Mouse (Mus musculus): ENCODE data around the gene Socs7. TPM values are rescaled to one million over a fixed set of nuclear protein-coding genes. Genes with fewer than 3 reads are reported as not detected.

Socs7 gene
- polyA plus RNA-seq, 1 experiment from 2014 or later, result 3.2 TPM

DNA sequence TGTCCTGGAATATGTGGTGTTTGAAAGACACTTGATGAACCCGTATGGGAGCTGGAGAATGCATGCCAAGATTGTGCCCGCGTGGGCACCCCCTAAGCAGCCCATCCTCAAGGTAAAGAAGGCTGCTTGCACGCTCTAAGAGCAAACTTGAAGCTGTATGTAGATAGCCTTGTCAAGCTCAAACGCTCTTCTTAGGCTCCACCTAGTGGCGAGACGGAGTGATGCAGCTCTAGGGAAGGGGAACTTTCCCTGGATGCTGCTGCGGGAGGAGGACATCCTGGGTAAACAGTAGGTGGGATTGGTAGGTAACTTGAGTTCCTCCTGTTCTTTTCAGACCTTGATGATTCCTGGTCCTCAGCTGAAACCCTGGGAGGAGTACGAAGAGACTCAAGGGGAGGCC lies 34.2 kb upstream of the Socs7 start:
- Histone ChIP-seq H3K4me1 (replicated peaks; ENCODE audit: control insufficient read depth, insufficient read depth, low read length) (no peaks in the 10 kb centered on the region), H3K4me3 (ENCODE audit: low read length) (no peak overlapping the region), H3K9ac (ENCODE audit: low read length) (no peak overlapping the region), H3K9me3 (ENCODE audit: control insufficient read depth, low read length) (no peaks in the 10 kb centered on the region), H3K27ac (ENCODE audit: low read length) (no peak overlapping the region), H3K4me2 (ENCODE audit: low read depth, low read length) (no peak overlapping the region), H3K27me3 (ENCODE audit: control insufficient read depth, insufficient read depth, low read depth, low read length) (no peaks in the 10 kb centered on the region), H3K36me3 (ENCODE audit: control insufficient read depth, insufficient read depth, low read length) (peaks cover 31% of the 10 kb centered on the region)
- WGBS, result 20% methylated on average over 9 of the region's 9 CpGs
- peak; percentile 65 for ATAC-seq (ENCODE audit: low read depth)

- no peak for ATAC-seq (ENCODE audit: low read depth)
- no peaks in the 10 kb centered on the region for H3K9me3 ChIP-seq (ENCODE audit: control insufficient read depth, low read length)
- peaks cover 2% of the 10 kb centered on the region; the same call in 1 of the 2 replicates for H3K4me1 ChIP-seq (replicated peaks; ENCODE audit: control insufficient read depth, insufficient read depth, low read length)
- 93% methylated on average over 1 of the region's 1 CpGs for WGBS
- H3K36me3 ChIP-seq (ENCODE audit: control insufficient read depth, insufficient read depth, low read length), result peaks cover 23% of the 10 kb centered on the region
- no peak overlapping the region for H3K27ac ChIP-seq (ENCODE audit: low read length)
- H3K9ac ChIP-seq (ENCODE audit: low read length), result no peak overlapping the region
- no peak overlapping the region for H3K4me2 ChIP-seq (ENCODE audit: low read depth, low read length)
- no peaks in the 10 kb centered on the region for H3K27me3 ChIP-seq (ENCODE audit: control insufficient read depth, insufficient read depth, low read depth, low read length)
- H3K4me3 ChIP-seq (ENCODE audit: low read length), result no peak overlapping the region
Observed at GRCm38 (mm10) chr11:97330315-97330714, 32.0 kb upstream of the Socs7 start.

- Histone ChIP-seq H3K4me1 (replicated peaks; ENCODE audit: control insufficient read depth, insufficient read depth, low read length) (peaks cover 2% of the 10 kb centered on the region; the same call in 1 of the 2 replicates), H3K9ac (ENCODE audit: low read length) (no peak overlapping the region), H3K9me3 (ENCODE audit: control insufficient read depth, low read length) (no peaks in the 10 kb centered on the region), H3K4me2 (ENCODE audit: low read depth, low read length) (no peak overlapping the region), H3K36me3 (ENCODE audit: control insufficient read depth, insufficient read depth, low read length) (peaks cover 15% of the 10 kb centered on the region), H3K27me3 (ENCODE audit: control insufficient read depth, insufficient read depth, low read depth, low read length) (no peaks in the 10 kb centered on the region), H3K27ac (ENCODE audit: low read length) (no peak overlapping the region), H3K4me3 (ENCODE audit: low read length) (no peak overlapping the region)
- 83% methylated on average over 12 of the region's 12 CpGs for WGBS
- ATAC-seq (ENCODE audit: low read depth), result no peak
Observed at GRCm38 (mm10) chr11:97331231-97332190, 30.8 kb upstream of the Socs7 start.

GRCm38 (mm10) chr11:97333044-97333443 lies 29.3 kb upstream of the Socs7 start:
- H3K36me3 ChIP-seq (ENCODE audit: control insufficient read depth, insufficient read depth, low read length), result peaks cover 10% of the 10 kb centered on the region
- peaks cover 8% of the 10 kb centered on the region for H3K4me1 ChIP-seq (replicated peaks; ENCODE audit: control insufficient read depth, insufficient read depth, low read length)
- WGBS, result 44% methylated on average over 9 of the region's 9 CpGs
- H3K9ac ChIP-seq (ENCODE audit: low read length), result no peak overlapping the region
- H3K27ac ChIP-seq (ENCODE audit: low read length), result no peak overlapping the region
- H3K4me2 ChIP-seq (ENCODE audit: low read depth, low read length), result no peak overlapping the region
- H3K4me3 ChIP-seq (ENCODE audit: low read length), result no peak overlapping the region
- H3K27me3 ChIP-seq (ENCODE audit: control insufficient read depth, insufficient read depth, low read depth, low read length), result no peaks in the 10 kb centered on the region
- no peaks in the 10 kb centered on the region for H3K9me3 ChIP-seq (ENCODE audit: control insufficient read depth, low read length)
- ATAC-seq (ENCODE audit: low read depth), result no peak

- 24% methylated on average over 1 of the region's 1 CpGs for WGBS
Observed at GRCm38 (mm10) chr11:97333896-97334295, 28.5 kb upstream of the Socs7 start.

GRCm38 (mm10) chr11:97334400-97334799 lies 28.0 kb upstream of the Socs7 start:
- Histone ChIP-seq H3K36me3 (ENCODE audit: control insufficient read depth, insufficient read depth, low read length) (no peaks in the 10 kb centered on the region), H3K4me2 (ENCODE audit: low read depth, low read length) (no peak overlapping the region), H3K9me3 (ENCODE audit: control insufficient read depth, low read length) (no peaks in the 10 kb centered on the region), H3K4me1 (replicated peaks; ENCODE audit: control insufficient read depth, insufficient read depth, low read length) (peaks cover 19% of the 10 kb centered on the region), H3K27ac (ENCODE audit: low read length) (no peak overlapping the region; the same call in 1 of the 2 replicates), H3K27me3 (ENCODE audit: control insufficient read depth, insufficient read depth, low read depth, low read length) (no peaks in the 10 kb centered on the region), H3K9ac (ENCODE audit: low read length) (no peak overlapping the region), H3K4me3 (ENCODE audit: low read length) (no peak overlapping the region)
- ATAC-seq (ENCODE audit: low read depth), result no peak
- 73% methylated on average over 9 of the region's 9 CpGs for WGBS

More at GRCm38 (mm10) chr11:97333896-97334295, 28.5 kb upstream of the Socs7 start:
- peaks cover 3% of the 10 kb centered on the region for H3K36me3 ChIP-seq (ENCODE audit: control insufficient read depth, insufficient read depth, low read length)
- ATAC-seq (ENCODE audit: low read depth), result no peak
- no peak overlapping the region for H3K9ac ChIP-seq (ENCODE audit: low read length)
- H3K4me1 ChIP-seq (replicated peaks; ENCODE audit: control insufficient read depth, insufficient read depth, low read length), result peaks cover 16% of the 10 kb centered on the region
- H3K4me3 ChIP-seq (ENCODE audit: low read length), result no peak overlapping the region
- H3K9me3 ChIP-seq (ENCODE audit: control insufficient read depth, low read length), result no peaks in the 10 kb centered on the region
- H3K27ac ChIP-seq (ENCODE audit: low read length), result peak overlapping the region; percentile 13; the same call in 1 of the 2 replicates
- H3K27me3 ChIP-seq (ENCODE audit: control insufficient read depth, insufficient read depth, low read depth, low read length), result no peaks in the 10 kb centered on the region
- H3K4me2 ChIP-seq (ENCODE audit: low read depth, low read length), result no peak overlapping the region

DNA sequence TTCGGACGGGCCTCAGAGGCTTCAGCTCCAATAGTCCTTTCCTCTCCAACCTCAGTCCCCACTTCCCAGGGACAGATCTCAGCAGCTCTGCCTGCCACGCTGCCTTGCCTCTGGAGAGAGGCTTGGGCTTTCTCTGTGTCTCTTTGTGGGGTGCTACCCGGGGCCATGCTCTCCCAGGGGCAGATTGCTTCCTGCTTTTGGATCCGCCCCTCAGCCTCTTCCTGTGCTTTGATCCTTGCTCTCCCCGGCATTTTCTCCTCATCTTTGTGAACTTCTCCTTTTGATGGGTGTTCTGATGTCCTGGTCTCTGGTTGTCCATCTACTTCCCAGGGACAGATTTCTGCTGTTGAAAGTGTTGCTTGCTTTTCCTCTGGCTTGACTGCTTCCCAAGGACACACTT lies 26.1 kb upstream of the Socs7 start:
- no peaks in the 10 kb centered on the region for H3K36me3 ChIP-seq (ENCODE audit: control insufficient read depth, insufficient read depth, low read length)
- H3K27me3 ChIP-seq (ENCODE audit: control insufficient read depth, insufficient read depth, low read depth, low read length), result no peaks in the 10 kb centered on the region
- 42% methylated on average over 6 of the region's 6 CpGs for WGBS

GRCm38 (mm10) chr11:97336751-97337345 lies 25.5 kb upstream of the Socs7 start:
- Histone ChIP-seq H3K4me1 (replicated peaks; ENCODE audit: control insufficient read depth, insufficient read depth, low read length) (peaks cover 19% of the 10 kb centered on the region), H3K27me3 (ENCODE audit: control insufficient read depth, insufficient read depth, low read depth, low read length) (no peaks in the 10 kb centered on the region), H3K4me2 (ENCODE audit: low read depth, low read length) (no peak overlapping the region), H3K9ac (ENCODE audit: low read length) (no peak overlapping the region), H3K36me3 (ENCODE audit: control insufficient read depth, insufficient read depth, low read length) (no peaks in the 10 kb centered on the region), H3K4me3 (ENCODE audit: low read length) (no peak overlapping the region), H3K27ac (ENCODE audit: low read length) (no peak overlapping the region), H3K9me3 (ENCODE audit: control insufficient read depth, low read length) (no peaks in the 10 kb centered on the region)
- 61% methylated on average over 14 of the region's 14 CpGs for WGBS
- no peak for ATAC-seq (ENCODE audit: low read depth)

More for the DNA sequence above, 26.1 kb upstream of the Socs7 start:
- Histone ChIP-seq H3K4me2 (ENCODE audit: low read depth, low read length) (no peak overlapping the region), H3K9ac (ENCODE audit: low read length) (no peak overlapping the region), H3K4me1 (replicated peaks; ENCODE audit: control insufficient read depth, insufficient read depth, low read length) (peaks cover 19% of the 10 kb centered on the region), H3K27ac (ENCODE audit: low read length) (no peak overlapping the region), H3K4me3 (ENCODE audit: low read length) (no peak overlapping the region), H3K9me3 (ENCODE audit: control insufficient read depth, low read length) (no peaks in the 10 kb centered on the region)
- ATAC-seq (ENCODE audit: low read depth), result no peak

DNA sequence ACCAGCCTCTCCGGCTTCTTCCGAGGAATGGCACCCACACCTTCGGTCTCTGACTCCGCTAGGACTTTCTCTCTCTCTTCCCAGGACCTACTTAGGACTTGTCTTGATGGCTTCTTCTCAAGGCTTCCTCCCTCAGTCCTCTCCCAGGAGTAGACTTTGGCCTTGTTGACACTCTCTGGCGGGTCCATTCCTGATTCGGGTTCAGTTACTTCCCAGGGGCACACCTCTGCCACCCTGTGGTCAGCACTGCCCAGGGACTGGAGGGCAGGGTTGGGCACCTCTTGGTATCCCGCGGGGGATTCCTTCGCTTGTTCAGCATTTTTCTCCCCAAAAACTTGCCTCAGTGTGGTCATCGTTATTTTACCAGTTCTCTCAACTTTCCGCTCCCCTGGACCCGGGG lies 25.0 kb upstream of the Socs7 start:
- no peak for ATAC-seq (ENCODE audit: low read depth)
- 81% methylated on average over 12 of the region's 12 CpGs for WGBS

More for the DNA sequence above, 25.0 kb upstream of the Socs7 start:
- H3K4me3 ChIP-seq (ENCODE audit: low read length), result no peak overlapping the region
- H3K27ac ChIP-seq (ENCODE audit: low read length), result no peak overlapping the region
- H3K27me3 ChIP-seq (ENCODE audit: control insufficient read depth, insufficient read depth, low read depth, low read length), result no peaks in the 10 kb centered on the region
- H3K9ac ChIP-seq (ENCODE audit: low read length), result no peak overlapping the region
- no peak overlapping the region for H3K4me2 ChIP-seq (ENCODE audit: low read depth, low read length)
- H3K4me1 ChIP-seq (replicated peaks; ENCODE audit: control insufficient read depth, insufficient read depth, low read length), result peaks cover 19% of the 10 kb centered on the region
- H3K36me3 ChIP-seq (ENCODE audit: control insufficient read depth, insufficient read depth, low read length), result no peaks in the 10 kb centered on the region
- H3K9me3 ChIP-seq (ENCODE audit: control insufficient read depth, low read length), result no peaks in the 10 kb centered on the region
